Mouse (Mus musculus) CH12.LX (cell line): Measurements from ENCODE around the gene Fyb2. TPM values are rescaled to one million over a fixed set of nuclear protein-coding genes. Genes with fewer than 3 reads are reported as not detected.

Experiments
- DNase-seq: peaks from one replicate; pipeline ENCODE4 v3.0.0-alpha.2; 2013; ENCODE audit errors: extremely low read depth
- H3K27ac ChIP-seq: 2 replicates; pipeline ENCODE4 v1.5.1; 2012; ENCODE audit warnings: low read depth, mild to moderate bottlenecking, control low read depth, moderate library complexity; ENCODE audit not compliant: insufficient read depth
- H3K27me3 ChIP-seq: replicated peaks from 2 replicates; pipeline ENCODE3; 2012; ENCODE audit warnings: inconsistent platforms
- H3K36me3 ChIP-seq, 2 experiments: replicated peaks in 1 of 2; 2 replicates each; pipeline versions ENCODE3 to v1.6.1; 2012; ENCODE audit warnings: inconsistent platforms in 1 of 2, low read length in 1 of 2, mild to moderate bottlenecking in 1 of 2, mixed read lengths in 1 of 2, moderate library complexity in 1 of 2; ENCODE audit not compliant: control insufficient read depth in 1 of 2, insufficient read depth in 1 of 2
- H3K4me1 ChIP-seq, 2 experiments: 2 replicates each; pipeline ENCODE4 v1.6.1; 2012; ENCODE audit warnings: inconsistent platforms in 1 of 2, moderate library complexity in 1 of 2; ENCODE audit not compliant: insufficient read depth in 2 of 2, control insufficient read depth in 1 of 2
- H3K4me2 ChIP-seq: 2 replicates; pipeline ENCODE4 v1.6.1; 2012; ENCODE audit warnings: low read depth, mild to moderate bottlenecking, control low read depth; ENCODE audit not compliant: poor library complexity, insufficient read depth, severe bottlenecking
- H3K4me3 ChIP-seq, 3 experiments: fragments of 150-350 bp in 1 of 3; sonication (generic) in 1 of 3; replicated peaks in 1 of 3; 2 replicates each; pipeline versions ENCODE3 to v1.5.1; 2011 to 2012; ENCODE audit warnings: low read depth in 2 of 3, low read length in 2 of 3, mild to moderate bottlenecking in 2 of 3, moderate library complexity in 2 of 3, control low read depth in 1 of 3, improper control_type of control experiment in 1 of 3, inconsistent platforms in 1 of 3, mixed read lengths in 1 of 3; ENCODE audit not compliant: poor library complexity in 1 of 3
- H3K79me2 ChIP-seq: replicated peaks from 2 replicates; pipeline ENCODE4 v1.6.1; 2012; ENCODE audit warnings: mild to moderate bottlenecking, moderate library complexity; ENCODE audit not compliant: control insufficient read depth, poor library complexity, insufficient read depth, severe bottlenecking; ENCODE audit errors: extremely low read depth
- H3K9ac ChIP-seq: 2 replicates; pipeline ENCODE4 v1.6.1; 2012; ENCODE audit warnings: low read depth, mild to moderate bottlenecking, control low read depth, moderate library complexity; ENCODE audit not compliant: insufficient read depth
- H3K9me3 ChIP-seq: replicated peaks from 2 replicates; pipeline ENCODE3; 2012; ENCODE audit warnings: low read length, inconsistent platforms, mixed read lengths
- BHLHE40 ChIP-seq: IDR thresholded peaks from 2 replicates; pipeline ENCODE4 v1.6.1; 2011; ENCODE audit warnings: mild to moderate bottlenecking, low read depth, low read length, improper control_type of control experiment
- CTCF ChIP-seq, 2 experiments: IDR thresholded peaks in 1 of 2; conservative IDR thresholded peaks in 1 of 2; 2 replicates each; pipeline ENCODE4 v1.5.1; 2011 to 2012; ENCODE audit warnings: low read depth in 2 of 2, low read length in 2 of 2, improper control_type of control experiment in 1 of 2, inconsistent platforms in 1 of 2, mild to moderate bottlenecking in 1 of 2, moderate library complexity in 1 of 2
- E2F4 ChIP-seq: IDR thresholded peaks from 2 replicates; pipeline ENCODE4 v1.6.1; 2011; ENCODE audit warnings: low read depth, low read length, improper control_type of control experiment; ENCODE audit not compliant: insufficient replicate concordance
- EP300 ChIP-seq: IDR thresholded peaks from 2 replicates; pipeline ENCODE4 v1.6.1; 2011; ENCODE audit warnings: low read length, improper control_type of control experiment
- ETS1 ChIP-seq: conservative IDR thresholded peaks from 2 replicates; pipeline ENCODE4 v1.6.1; 2012; ENCODE audit warnings: low read depth, mild to moderate bottlenecking, inconsistent platforms, low read length, improper control_type of control experiment, moderate library complexity
- HCFC1 ChIP-seq: IDR thresholded peaks from 2 replicates; pipeline ENCODE4 v1.6.1; 2012; ENCODE audit warnings: low read depth, mild to moderate bottlenecking, inconsistent platforms, low read length, improper control_type of control experiment
- IRF4 ChIP-seq: IDR thresholded peaks from 2 replicates; pipeline ENCODE4 v1.6.1; 2014; ENCODE audit warnings: low read depth, mild to moderate bottlenecking, inconsistent platforms, low read length, improper control_type of control experiment
- JUND ChIP-seq: conservative IDR thresholded peaks from 2 replicates; pipeline ENCODE4 v1.6.1; 2011; ENCODE audit warnings: low read depth, low read length, improper control_type of control experiment
- MAFK ChIP-seq: IDR thresholded peaks from 2 replicates; pipeline ENCODE4 v1.6.1; 2011; ENCODE audit warnings: low read length, improper control_type of control experiment; ENCODE audit not compliant: insufficient replicate concordance
- MAZ ChIP-seq: IDR thresholded peaks from 2 replicates; pipeline ENCODE4 v1.6.1; 2012; ENCODE audit warnings: low read depth, mild to moderate bottlenecking, inconsistent platforms, low read length, improper control_type of control experiment, moderate library complexity
- MXI1 ChIP-seq: IDR thresholded peaks from 2 replicates; pipeline ENCODE4 v1.6.1; 2011; ENCODE audit warnings: mild to moderate bottlenecking, low read depth, low read length, improper control_type of control experiment
- NELFE ChIP-seq: IDR thresholded peaks from 2 replicates; pipeline ENCODE4 v1.6.1; 2011; ENCODE audit warnings: low read depth, low read length, improper control_type of control experiment
- NRF1 ChIP-seq: IDR thresholded peaks from 2 replicates; pipeline ENCODE4 v1.6.1; 2014; ENCODE audit warnings: low read depth, mild to moderate bottlenecking, inconsistent platforms, low read length, improper control_type of control experiment, moderate library complexity
- PAX5 ChIP-seq: IDR thresholded peaks from 2 replicates; pipeline ENCODE4 v1.6.1; 2012; ENCODE audit warnings: low read length, inconsistent platforms, mixed read lengths
- POLR2A ChIP-seq: IDR thresholded peaks from 2 replicates; pipeline ENCODE4 v1.6.1; 2011; ENCODE audit warnings: low read depth, mild to moderate bottlenecking, improper control_type of control experiment, low read length
- SMC3 ChIP-seq: IDR thresholded peaks from 2 replicates; pipeline ENCODE4 v1.6.1; 2011; ENCODE audit warnings: low read depth, low read length, improper control_type of control experiment
- TBP ChIP-seq: conservative IDR thresholded peaks from 2 replicates; pipeline ENCODE4 v1.6.1; 2011; ENCODE audit warnings: low read depth, low read length, improper control_type of control experiment
- UBTF ChIP-seq: IDR thresholded peaks from 2 replicates; pipeline ENCODE4 v1.6.1; 2012; ENCODE audit warnings: low read depth, mild to moderate bottlenecking, inconsistent platforms, low read length, improper control_type of control experiment, moderate library complexity
- dilution Hi-C: fragments of 300-500 bp; cut with MboI; formaldehyde crosslinking; loops from 2 replicates; pipeline ENCODE4 v1.14.3; 2020; ENCODE audit warnings: low sequenced_read_pairs; ENCODE audit not compliant: extremely low pct_unique_long_range_greater_than_20kb, extremely low pct_ligation_motif_present
- in situ Hi-C: fragments of 300-500 bp; cut with MboI; formaldehyde crosslinking; loops from 3 replicates; pipeline ENCODE4 v1.14.3; 2019; ENCODE audit warnings: low sequenced_read_pairs, low pct_ligation_motif_present, low pct_unique_long_range_greater_than_20kb, mixed read lengths
- polyA plus RNA-seq: library from polyadenylated mRNA; unstranded; fragments of >175 nt; gene quantifications from 2 replicates; pipeline ENCODE4 v1.2.1, GENCODE M21; 2012; ENCODE audit warnings: low read depth; ENCODE audit not compliant: insufficient read length
- total RNA-seq, 2 experiments: library from RNA; depleted of rRNA; stranded (reverse); fragments of 300-350 nt in 1 of 2; fragments of >200 nt in 1 of 2; gene quantifications; 2 replicates each; pipeline ENCODE4 v1.2.3; 2012 to 2014

The Fyb2 gene
- total and polyA plus RNA-seq, 3 experiments = 0.28 TPM; not detected in 2

- Histone ChIP-seq H3K9ac (no peak overlapping the region), H3K4me1 (peaks cover 0 to 10% of the 10 kb centered on the region in 2 experiments; a peak in 2 of 4 replicates), H3K4me3 (no peak overlapping the region), H3K27me3 (no peaks in the 10 kb centered on the region), H3K27ac (no peak overlapping the region)
- TF ChIP-seq JUND = no peak
- TF ChIP-seq SMC3 = no peak
- TF ChIP-seq MAZ = no peak
- no peak for TF ChIP-seq TBP
- no peak for TF ChIP-seq E2F4
- no peak for TF ChIP-seq CTCF (conservative IDR thresholded peaks at IDR 0.05 in 1 of 2, IDR thresholded peaks at IDR 0.05 in 1 of 2; ENCODE audit: low read depth in 2 of 2, low read length in 2 of 2)
- TF ChIP-seq MAFK = no peak
- no peak for TF ChIP-seq PAX5
- TF ChIP-seq IRF4 = no peak
- TF ChIP-seq NELFE = no peak
- TF ChIP-seq HCFC1 = no peak
- TF ChIP-seq UBTF = no peak
- TF ChIP-seq, all 38 proteins: peak for 0
- H3K4me2 ChIP-seq = no peak overlapping the region
- H3K9me3 ChIP-seq = no peaks in the 10 kb centered on the region
- H3K36me3 ChIP-seq = no peaks in the 10 kb centered on the region
- dilution Hi-C loops = no loop called here
- no peak for DNase-seq
- H3K79me2 ChIP-seq = no peaks in the 10 kb centered on the region
- in situ Hi-C loops = no loop called here
Measured at GRCm38 (mm10) chr4:105015496-105015895, 102.2 kb downstream of the Fyb2 start.

- H3K4me2 ChIP-seq = peak overlapping the region; percentile 29; the same call in 1 of the 2 replicates
- TF ChIP-seq IRF4 (peak; percentile 79; the same call in 1 of the 2 replicates), POLR2A (no peak), EP300 (peak; percentile 56; the same call in 1 of the 2 replicates), NRF1 (no peak), ETS1 (peak; percentile 44), BHLHE40 (0 out of 2 replicates have a peak, but pooled peaks have one; percentile 12), MXI1 (no peak)
- H3K36me3 ChIP-seq = no peaks in the 10 kb centered on the region
- H3K79me2 ChIP-seq = no peaks in the 10 kb centered on the region
- peak; percentile 51 for DNase-seq
- no peaks in the 10 kb centered on the region for H3K9me3 ChIP-seq
- H3K27ac ChIP-seq = no peak overlapping the region
- H3K9ac ChIP-seq = no peak overlapping the region
- no peak overlapping the region for H3K4me3 ChIP-seq
- no peaks in the 10 kb centered on the region for H3K27me3 ChIP-seq
- in situ Hi-C loops (no loop called here), dilution Hi-C loops (no loop called here)
- peaks cover 0 to 10% of the 10 kb centered on the region in 2 experiments; a peak in 2 of 4 replicates for H3K4me1 ChIP-seq
Measured at GRCm38 (mm10) chr4:105016006-105016613, 102.9 kb downstream of the Fyb2 start.
